Mouse (Mus musculus): ENCODE results near the gene R3hdm4. TPM values are rescaled to one million over a fixed set of nuclear protein-coding genes. Genes with fewer than 3 reads are reported as not detected.

The R3hdm4 gene
- polyA plus RNA-seq, 1 experiment from 2014 or later: 152 TPM

- peaks cover 77% of the 10 kb centered on the region for H3K4me1 ChIP-seq (replicated peaks)
Measured at GRCm38 (mm10) chr10:79928030-79928694, 7.2 kb upstream of the R3hdm4 start.

GRCm38 (mm10) chr10:79927324-79928029, 6.5 kb upstream of the R3hdm4 start:
- Histone ChIP-seq H3K27ac (peak overlapping the region; percentile 96), H3K9me3 (no peaks in the 10 kb centered on the region), H3K36me3 (peaks cover 24% of the 10 kb centered on the region), H3K27me3 (ENCODE audit: insufficient read depth, poor library complexity, severe bottlenecking) (peaks cover 58% of the 10 kb centered on the region), H3K4me1 (replicated peaks) (peaks cover 71% of the 10 kb centered on the region), H3K4me3 (peak overlapping the region; percentile 95)
- no peak for DNase-seq (ENCODE audit: low spot score)
- under 1% methylated on average over 54 of the region's 54 CpGs for WGBS

More at GRCm38 (mm10) chr10:79928030-79928694, 7.2 kb upstream of the R3hdm4 start:
- H3K27ac ChIP-seq: peak overlapping the region; percentile 96
- H3K27me3 ChIP-seq (ENCODE audit: insufficient read depth, poor library complexity, severe bottlenecking): peaks cover 58% of the 10 kb centered on the region
- peak; percentile 66 for DNase-seq (ENCODE audit: low spot score)
- peaks cover 30% of the 10 kb centered on the region for H3K36me3 ChIP-seq
- H3K9me3 ChIP-seq: no peaks in the 10 kb centered on the region
- under 1% methylated on average over 29 of the region's 29 CpGs for WGBS
- H3K4me3 ChIP-seq: peak overlapping the region; percentile 95

DNA sequence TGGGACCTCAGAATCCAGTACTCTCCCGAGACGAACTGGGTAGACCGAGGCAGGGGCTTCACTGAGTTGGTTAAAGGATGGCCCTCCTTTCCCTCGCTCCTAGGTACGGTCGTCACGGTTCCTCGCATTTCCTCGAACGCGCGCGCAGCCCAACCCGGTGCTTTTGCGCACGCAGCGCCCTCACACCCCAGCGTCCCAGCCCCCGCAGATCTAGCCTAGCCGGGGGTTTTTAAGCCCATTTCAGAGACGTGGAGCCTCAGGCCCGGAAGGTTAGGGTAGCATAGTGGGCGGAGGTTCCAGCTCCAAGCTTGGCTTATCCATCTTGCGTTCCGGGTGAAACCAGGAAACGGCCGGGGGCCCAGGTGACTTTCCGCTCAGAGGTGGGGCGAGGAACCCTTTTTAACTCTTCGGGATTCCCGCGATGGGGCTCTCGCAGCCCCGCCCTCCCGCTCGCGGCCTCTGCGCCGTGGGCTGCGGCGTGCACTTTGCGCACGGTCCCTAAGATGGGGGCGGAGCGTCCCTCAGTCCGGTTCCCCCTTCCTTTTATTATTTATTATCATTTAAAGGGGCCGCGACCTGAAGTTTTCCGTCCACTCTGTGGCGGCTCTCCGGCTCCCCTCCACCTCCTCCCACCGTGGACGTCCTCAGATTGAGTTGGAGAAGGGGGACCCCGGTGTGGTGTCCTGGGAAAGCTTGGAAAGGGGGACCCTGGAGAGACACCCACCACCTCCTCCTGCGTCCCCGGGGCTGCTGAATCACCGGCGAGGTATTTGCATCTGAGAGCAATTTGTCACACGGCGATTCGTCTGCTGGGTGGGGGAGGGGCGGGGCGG, 5.7 kb upstream of the R3hdm4 start, which contains the start of gene Arid3a:
TSS of gene Arid3a (plus strand) at position 553 of the 833 bp plus-strand sequence.
- WGBS: under 1% methylated on average over 63 of the region's 63 CpGs
- H3K4me3 ChIP-seq: peak within 1 kb of the TSS; percentile 95
- H3K4me1 ChIP-seq (replicated peaks): peaks cover 65% of the 10 kb centered on the region
- H3K9me3 ChIP-seq: no peaks in the 10 kb centered on the region
- H3K27ac ChIP-seq: peak within 1 kb of the TSS; percentile 96
- peaks cover 16% of the 10 kb centered on the region for H3K36me3 ChIP-seq
- DNase-seq (ENCODE audit: low spot score): peak; percentile 90
- H3K27me3 ChIP-seq (ENCODE audit: insufficient read depth, poor library complexity, severe bottlenecking): peaks cover 58% of the 10 kb centered on the region

- Histone ChIP-seq H3K4me3 (peak overlapping the region; percentile 95), H3K27ac (peak overlapping the region; percentile 96), H3K4me1 (replicated peaks) (peaks cover 65% of the 10 kb centered on the region), H3K27me3 (ENCODE audit: insufficient read depth, poor library complexity, severe bottlenecking) (peaks cover 58% of the 10 kb centered on the region), H3K9me3 (no peaks in the 10 kb centered on the region), H3K36me3 (peaks cover 8% of the 10 kb centered on the region)
- 14% methylated on average over 15 of the region's 15 CpGs for WGBS
- no peak for DNase-seq (ENCODE audit: low spot score)
Measured at GRCm38 (mm10) chr10:79925785-79926490, 4.9 kb upstream of the R3hdm4 start.

- Histone ChIP-seq H3K36me3 (peaks cover under 1% of the 10 kb centered on the region; the same call in 1 of the 2 replicates), H3K4me1 (replicated peaks) (peaks cover 65% of the 10 kb centered on the region), H3K27ac (no peak overlapping the region), H3K27me3 (ENCODE audit: insufficient read depth, poor library complexity, severe bottlenecking) (peaks cover 58% of the 10 kb centered on the region), H3K9me3 (no peaks in the 10 kb centered on the region), H3K4me3 (peak overlapping the region; percentile 18; the same call in 1 of the 2 replicates)
- DNase-seq (ENCODE audit: low spot score): peak; percentile 90
- WGBS: 10% methylated on average over 29 of the region's 29 CpGs
Measured at GRCm38 (mm10) chr10:79924998-79925784, 4.2 kb upstream of the R3hdm4 start.

- H3K27ac ChIP-seq: no peak overlapping the region
- peaks cover 84% of the 10 kb centered on the region for H3K27me3 ChIP-seq (ENCODE audit: insufficient read depth, poor library complexity, severe bottlenecking)
- no peak for DNase-seq (ENCODE audit: low spot score)
- WGBS: 2% methylated on average over 34 of the region's 34 CpGs
- no peaks in the 10 kb centered on the region for H3K36me3 ChIP-seq
- H3K9me3 ChIP-seq: no peaks in the 10 kb centered on the region
- peak overlapping the region; percentile 44 for H3K4me3 ChIP-seq
- peaks cover 62% of the 10 kb centered on the region for H3K4me1 ChIP-seq (replicated peaks)
Measured at GRCm38 (mm10) chr10:79921572-79921971, 564 bp upstream of the R3hdm4 start.

- Histone ChIP-seq H3K27ac (peak overlapping the region; percentile 53), H3K4me3 (peak overlapping the region; percentile 44), H3K9me3 (no peaks in the 10 kb centered on the region), H3K27me3 (ENCODE audit: insufficient read depth, poor library complexity, severe bottlenecking) (peaks cover 74% of the 10 kb centered on the region), H3K4me1 (replicated peaks) (peaks cover 62% of the 10 kb centered on the region), H3K36me3 (no peaks in the 10 kb centered on the region)
- 18% methylated on average over 26 of the region's 26 CpGs for WGBS
- DNase-seq (ENCODE audit: low spot score): peak; percentile 47
Measured at GRCm38 (mm10) chr10:79920056-79920890, 735 bp downstream of the R3hdm4 start.

- Histone ChIP-seq H3K4me1 (replicated peaks) (peaks cover 71% of the 10 kb centered on the region), H3K9me3 (no peaks in the 10 kb centered on the region), H3K36me3 (no peaks in the 10 kb centered on the region), H3K27ac (no peak overlapping the region), H3K4me3 (peak overlapping the region; percentile 44), H3K27me3 (ENCODE audit: insufficient read depth, poor library complexity, severe bottlenecking) (peaks cover 74% of the 10 kb centered on the region)
- no peak for DNase-seq (ENCODE audit: low spot score)
- 4% methylated on average over 20 of the region's 21 CpGs for WGBS
Measured at GRCm38 (mm10) chr10:79919251-79919849, 1.7 kb downstream of the R3hdm4 start.

DNA sequence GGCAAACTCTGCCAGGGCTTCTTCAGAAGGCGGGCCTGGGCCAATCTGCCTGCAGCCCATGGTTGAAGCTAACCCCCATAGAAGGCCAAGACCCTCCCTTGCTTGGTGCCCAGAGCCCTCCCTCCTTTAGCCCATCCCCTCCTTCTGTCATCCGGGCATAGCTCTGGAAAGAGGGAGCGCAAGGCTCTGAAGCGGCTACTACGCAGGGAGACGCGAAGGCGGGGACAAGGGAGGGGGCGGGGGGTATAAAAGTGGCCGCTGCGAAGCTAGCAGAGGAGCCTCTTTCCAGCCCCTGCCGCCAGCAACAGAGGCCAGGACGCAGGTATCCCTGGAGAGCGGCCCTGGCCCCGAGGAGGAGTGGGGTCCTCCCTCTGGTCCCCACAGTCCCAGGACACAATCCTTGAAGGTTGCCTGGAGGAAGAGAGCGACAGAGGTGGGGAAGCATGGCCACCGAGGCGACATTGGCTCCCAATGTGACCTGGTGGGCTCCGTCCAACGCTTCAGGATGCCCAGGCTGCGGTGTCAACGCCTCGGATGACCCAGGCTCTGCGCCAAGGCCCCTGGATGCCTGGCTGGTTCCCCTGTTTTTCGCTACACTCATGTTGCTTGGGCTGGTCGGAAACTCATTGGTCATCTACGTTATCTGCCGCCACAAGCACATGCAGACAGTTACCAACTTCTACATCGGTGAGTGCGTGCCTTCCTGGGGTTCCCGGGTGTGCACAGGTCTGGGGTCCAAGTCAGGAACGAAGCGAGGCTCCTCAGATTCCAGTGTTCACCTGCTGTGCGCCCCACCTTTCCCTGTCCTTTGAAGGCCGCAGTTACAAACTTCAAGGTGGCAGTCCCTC, 2.6 kb downstream of the R3hdm4 start:
- Histone ChIP-seq H3K36me3 (peaks cover 2% of the 10 kb centered on the region; the same call in 1 of the 2 replicates), H3K4me3 (peak overlapping the region; percentile 73), H3K27ac (peak overlapping the region; percentile 23; the same call in 1 of the 2 replicates), H3K4me1 (replicated peaks) (peaks cover 77% of the 10 kb centered on the region), H3K9me3 (no peaks in the 10 kb centered on the region), H3K27me3 (ENCODE audit: insufficient read depth, poor library complexity, severe bottlenecking) (peaks cover 66% of the 10 kb centered on the region)
- peak; percentile 33 for DNase-seq (ENCODE audit: low spot score)
- 4% methylated on average over 35 of the region's 35 CpGs for WGBS

GRCm38 (mm10) chr10:79917532-79918100, 3.4 kb downstream of the R3hdm4 start:
- Histone ChIP-seq H3K27ac (no peak overlapping the region), H3K27me3 (ENCODE audit: insufficient read depth, poor library complexity, severe bottlenecking) (peaks cover 57% of the 10 kb centered on the region), H3K4me1 (replicated peaks) (peaks cover 77% of the 10 kb centered on the region), H3K4me3 (peak overlapping the region; percentile 73), H3K36me3 (peaks cover 10% of the 10 kb centered on the region), H3K9me3 (no peaks in the 10 kb centered on the region)
- DNase-seq (ENCODE audit: low spot score): no peak
- WGBS: 70% methylated on average over 5 of the region's 5 CpGs

All from hindbrain, embryonic 10.5 days (tissue).